Comparison of ENCODE assay signal across 11 mouse cellular contexts in genomic region chr11:79589317-79590075, GRCm38 (mm10). TPM values are rescaled to one million over a fixed set of nuclear protein-coding genes. Genes with fewer than 3 reads are reported as not detected.
DNase-seq lines count a peak whose midpoint lies in the region; ATAC-seq and TF ChIP-seq lines count a peak whose summit lies in the region.
"Had no signal": no experiment of that assay in that cellular context is flagged by ENCODE, and none has a peak within 500 bp of the region (broad histone marks: within the 10 kb centered on the region; RNA-seq: fewer than 3 reads in every experiment).

No protein-coding gene starts in this region.

- peaks cover 11% of the 10 kb centered on the region for H3K27me3 ChIP-seq in forebrain, embryonic 11.5 days (ENCODE audit: control insufficient read depth, insufficient read depth, low read length)
- H3K27me3 ChIP-seq in forebrain, embryonic 16.5 days (replicated peaks; ENCODE audit: control insufficient read depth, insufficient read depth, low read length), result no peaks in the 10 kb centered on the region
- peaks cover 53% of the 10 kb centered on the region for H3K27me3 ChIP-seq in lung, embryonic 14.5 days (ENCODE audit: insufficient read depth, low read length)

- H3K9ac ChIP-seq in forebrain, embryonic 11.5 days (ENCODE audit: low read length), result no peak overlapping the region
- H3K9ac ChIP-seq in forebrain, embryonic 16.5 days (replicated peaks; ENCODE audit: low read depth, low read length), result no peak overlapping the region
- H3K9ac ChIP-seq in lung, embryonic 14.5 days, result no peak overlapping the region

- H3K4me3 ChIP-seq in forebrain, embryonic 11.5 days (ENCODE audit: low read depth, low read length), result no peak overlapping the region
- H3K4me3 ChIP-seq in forebrain, embryonic 16.5 days (replicated peaks; ENCODE audit: low read length), result no peak overlapping the region
- no peak overlapping the region for H3K4me3 ChIP-seq in lung, embryonic 14.5 days (ENCODE audit: low read depth, low read length)
- H3K4me3 ChIP-seq: erythroblast, embryonic 14.5 days; myocyte had no signal

- no peak overlapping the region for H3K27ac ChIP-seq in forebrain, embryonic 11.5 days (ENCODE audit: low read depth, low read length)
- H3K27ac ChIP-seq in forebrain, embryonic 16.5 days (ENCODE audit: low read length), result no peak overlapping the region
- no peak overlapping the region for H3K27ac ChIP-seq in lung, embryonic 14.5 days (ENCODE audit: low read depth)

- ATAC-seq in forebrain, embryonic 11.5 days (replicated peaks; ENCODE audit: low FRiP score), result no peak
- no peak for ATAC-seq in forebrain, embryonic 16.5 days
- no peak for ATAC-seq in lung, embryonic 14.5 days (ENCODE audit: insufficient read depth)

- TF ChIP-seq CTCF in lung, embryonic 14.5 days (IDR thresholded peaks at IDR 0.05; ENCODE audit: low read depth), result peak; percentile 46

- H3K4me2 ChIP-seq in forebrain, embryonic 11.5 days (ENCODE audit: low read depth, low read length, severe bottlenecking), result no peak overlapping the region
- no peak overlapping the region for H3K4me2 ChIP-seq in forebrain, embryonic 16.5 days (ENCODE audit: low read length)
- H3K4me2 ChIP-seq in lung, embryonic 14.5 days, result no peak overlapping the region

- no peaks in the 10 kb centered on the region for H3K9me3 ChIP-seq in forebrain, embryonic 11.5 days (ENCODE audit: control insufficient read depth, low read length)
- H3K9me3 ChIP-seq in forebrain, embryonic 16.5 days (ENCODE audit: control insufficient read depth, low read length), result no peaks in the 10 kb centered on the region
- H3K9me3 ChIP-seq in lung, embryonic 14.5 days (ENCODE audit: low read depth, low read length), result no peaks in the 10 kb centered on the region
- H3K9me3 ChIP-seq: G1E had no signal

- WGBS in forebrain, embryonic 11.5 days, result 48% methylated on average over 14 of the region's 14 CpGs
- WGBS in forebrain, embryonic 16.5 days, result 56% methylated on average over 14 of the region's 14 CpGs
- 48% methylated on average over 14 of the region's 14 CpGs for WGBS in lung, embryonic 14.5 days

- peak; percentile 67 for DNase-seq in forebrain, embryonic 11.5 days (ENCODE audit: low spot score)
- DNase-seq in lung, embryonic 14.5 days, result peak; percentile 49
- no peak for DNase-seq in lung, postnatal 4 days
- peak; percentile 57 to 77 for DNase-seq in cerebellum, postnatal 25 days
- peak; percentile 52 for DNase-seq in testis, postnatal 10 days (ENCODE audit: low spot score)
- DNase-seq in right cerebral cortex, adult 2 months (ENCODE audit: low spot score in 2 of 2), result no peak
- DNase-seq in gastrocnemius, postnatal 25 days, result no peak

- H3K4me1 ChIP-seq in forebrain, embryonic 11.5 days (replicated peaks; ENCODE audit: control insufficient read depth, insufficient read depth, low read length), result peaks cover 5% of the 10 kb centered on the region; the same call in 1 of the 2 replicates
- H3K4me1 ChIP-seq in forebrain, embryonic 16.5 days (replicated peaks; ENCODE audit: control insufficient read depth, insufficient read depth, low read length), result peaks cover 30% of the 10 kb centered on the region
- H3K4me1 ChIP-seq in lung, embryonic 14.5 days (ENCODE audit: insufficient read depth), result 0 out of 2 replicates have a peak, but pooled peaks cover 2% of the 10 kb centered on the region

- no peaks in the 10 kb centered on the region for H3K36me3 ChIP-seq in forebrain, embryonic 11.5 days (ENCODE audit: control insufficient read depth, insufficient read depth, low read length)
- H3K36me3 ChIP-seq in forebrain, embryonic 16.5 days (ENCODE audit: control insufficient read depth, insufficient read depth), result no peaks in the 10 kb centered on the region
- no peaks in the 10 kb centered on the region for H3K36me3 ChIP-seq in lung, embryonic 14.5 days (ENCODE audit: insufficient read depth)
- H3K36me3 ChIP-seq: G1E had no signal

RNA-seq across cellular contexts. Expression of gene Rab11fip4, which starts 1.5 kb away (rescaled TPM):
- polyA plus RNA-seq in forebrain, embryonic 11.5 days (2014; fragmentation: Nextera tagmentation; extraction: Ambion mirVana), result 16.0 and 16.8 TPM in 2 replicates
- 28.5 and 31.6 TPM in 2 replicates for polyA plus RNA-seq in forebrain, embryonic 16.5 days (2015; fragmentation: Nextera tagmentation; extraction: Ambion mirVana)
- polyA plus RNA-seq in lung, embryonic 14.5 days (2014; fragmentation: Nextera tagmentation; extraction: Ambion mirVana), result 2.3 and 2.6 TPM in 2 replicates
- 1 to 10 TPM in 1 of 2 experiments, under 1 TPM in 1; 0.99 to 1.8 TPM for total RNA-seq in gastrocnemius, postnatal 25 days (2021)
- polyA plus RNA-seq: erythroblast, embryonic 14.5 days; G1E had no signal

RNA-seq across cellular contexts. Expression of gene Evi2a, which starts 59.1 kb away (rescaled TPM):
- 2.2 and 3.2 TPM in 2 replicates for polyA plus RNA-seq in forebrain, embryonic 11.5 days (2014; fragmentation: Nextera tagmentation; extraction: Ambion mirVana)
- 2.4 and 3.1 TPM in 2 replicates for polyA plus RNA-seq in forebrain, embryonic 16.5 days (2015; fragmentation: Nextera tagmentation; extraction: Ambion mirVana)
- polyA plus RNA-seq in lung, embryonic 14.5 days (2014; fragmentation: Nextera tagmentation; extraction: Ambion mirVana), result 2.8 and 3.4 TPM in 2 replicates
- total RNA-seq in gastrocnemius, postnatal 25 days (2021), result 1 to 10 TPM; 3.0 to 3.8 TPM

RNA-seq across cellular contexts. Expression of gene Evi2, which starts 59.1 kb away (rescaled TPM):
- 0.72 and 1.3 TPM in 2 replicates for polyA plus RNA-seq in forebrain, embryonic 11.5 days (2014; fragmentation: Nextera tagmentation; extraction: Ambion mirVana)
- polyA plus RNA-seq in forebrain, embryonic 16.5 days (2015; fragmentation: Nextera tagmentation; extraction: Ambion mirVana), result 0.37 and 0.73 TPM in 2 replicates
- 1.3 and 1.4 TPM in 2 replicates for polyA plus RNA-seq in lung, embryonic 14.5 days (2014; fragmentation: Nextera tagmentation; extraction: Ambion mirVana)
- total RNA-seq in gastrocnemius, postnatal 25 days (2021), result under 1 TPM in 1 of 2 experiments, not detected in 1; 0.13 TPM
- polyA plus RNA-seq: G1E had no signal

Comparison
In these comparisons a context has a peak if more than half of its experiments do, and no peak if none do; other contexts are left out.
1. DNase-seq: peak in forebrain, embryonic 11.5 days (single experiment), lung, embryonic 14.5 days (single experiment), cerebellum, postnatal 25 days (2 of 2) and testis, postnatal 10 days (single experiment); none in lung, postnatal 4 days (0 of 2), right cerebral cortex, adult 2 months (0 of 2) and gastrocnemius, postnatal 25 days (single experiment).